Mouse (Mus musculus) hindbrain, embryonic 15.5 days (tissue): ENCODE measurements around the gene Map3k21. TPM values are rescaled to one million over a fixed set of nuclear protein-coding genes. Genes with fewer than 3 reads are reported as not detected.

ENCODE experiments used
- ATAC-seq: fragments of 200-750 bp; cut with Nextera tagmentation; 2 replicates; pipeline ENCODE4 v1.8.0; 2017; ENCODE audit warnings: low read depth, moderate number of reproducible peaks, moderate TSS enrichment; ENCODE audit not compliant: low FRiP score
- H3K27ac ChIP-seq: fragments of 300-500 bp; sonication (generic); replicated peaks from 2 replicates; pipeline ENCODE4 v1.5.1; 2015; ENCODE audit warnings: mild to moderate bottlenecking, inconsistent platforms
- H3K27me3 ChIP-seq: fragments of 300-500 bp; sonication (generic); 2 replicates; pipeline ENCODE4 v1.6.1; 2015; ENCODE audit warnings: control low read depth, inconsistent platforms
- H3K36me3 ChIP-seq: fragments of 300-500 bp; sonication (generic); 2 replicates; pipeline ENCODE4 v1.6.1; 2015; ENCODE audit warnings: control low read depth, inconsistent platforms
- H3K4me1 ChIP-seq: fragments of 300-500 bp; sonication (generic); replicated peaks from 2 replicates; pipeline ENCODE4 v1.6.1; 2015; ENCODE audit warnings: control low read depth, inconsistent platforms
- H3K4me2 ChIP-seq: fragments of 300-500 bp; sonication (generic); 2 replicates; pipeline ENCODE4 v1.6.1; 2015; ENCODE audit warnings: moderate library complexity, mild to moderate bottlenecking, inconsistent platforms
- H3K4me3 ChIP-seq: fragments of 300-500 bp; sonication (generic); 2 replicates; pipeline ENCODE4 v1.5.1; 2015; ENCODE audit warnings: mild to moderate bottlenecking, inconsistent platforms
- H3K9ac ChIP-seq: fragments of 300-500 bp; sonication (generic); 2 replicates; pipeline ENCODE4 v1.6.1; 2015; ENCODE audit warnings: inconsistent platforms
- H3K9me3 ChIP-seq: fragments of 300-500 bp; sonication (generic); 2 replicates; pipeline ENCODE4 v1.6.1; 2016; ENCODE audit warnings: control low read depth, inconsistent platforms
- WGBS: fragments of 180-500 bp; shearing (Covaris S2); methylation state at CpG from one replicate; pipeline ENCODE4 v1.1.7; 2015; 5-methylcytosine and 5-hydroxymethylcytosine counted together
- polyA plus RNA-seq: library from polyadenylated mRNA; unstranded; fragments of >200 nt; fragmentation: Nextera tagmentation; extraction: Ambion mirVana; gene quantifications from 2 replicates; pipeline ENCODE4 v1.2.1, GENCODE M21; 2015

Map3k21 gene
- 0.65 and 0.75 TPM in 2 replicates for polyA plus RNA-seq

DNA sequence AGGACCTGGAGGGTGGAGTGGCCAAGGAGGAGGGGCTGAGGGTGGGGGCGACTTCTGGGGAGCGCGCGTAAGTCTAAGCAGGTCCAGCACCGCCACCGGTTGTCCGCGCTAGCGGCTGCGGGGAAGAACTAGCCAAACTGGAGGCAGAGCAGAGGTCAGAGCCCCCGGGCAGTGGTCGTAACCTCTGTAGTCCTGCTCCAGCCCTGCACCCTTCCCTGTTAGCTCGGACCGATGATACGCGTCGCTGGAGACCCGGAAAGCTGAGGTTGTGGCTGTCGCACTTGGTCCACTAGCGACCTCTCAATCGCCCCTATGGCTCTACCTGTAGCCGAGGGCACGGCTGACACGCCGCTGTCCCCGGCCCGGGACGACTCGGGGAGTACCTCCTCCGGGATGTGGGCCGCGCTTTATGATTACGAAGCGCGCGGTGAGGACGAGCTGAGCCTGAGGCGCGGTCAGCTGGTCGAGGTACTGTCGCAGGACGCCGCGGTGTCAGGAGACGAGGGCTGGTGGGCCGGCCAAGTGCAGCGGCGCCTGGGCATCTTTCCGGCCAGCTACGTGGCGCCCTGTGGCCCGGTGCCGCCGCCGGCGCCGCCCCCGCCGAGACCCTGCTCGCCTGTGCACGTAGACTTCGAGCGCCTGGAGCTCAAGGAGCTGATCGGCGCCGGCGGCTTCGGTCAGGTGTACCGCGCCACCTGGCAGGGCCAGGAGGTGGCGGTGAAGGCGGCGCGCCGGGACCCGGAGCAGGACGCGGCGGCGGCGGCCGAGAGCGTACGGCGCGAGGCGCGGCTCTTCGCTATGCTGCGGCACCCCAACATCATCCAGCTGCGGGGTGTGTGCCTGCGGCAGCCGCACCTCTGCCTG lies at the start of gene Map3k21:
Map3k21 (plus strand) TSS at position 86 of the 864 bp plus-strand sequence.
- ATAC-seq: peak; percentile 66
- Histone ChIP-seq H3K27ac (no peak within 1 kb of the TSS), H3K4me1 (peaks cover 16% of the 10 kb centered on the region), H3K4me3 (peak within 1 kb of the TSS; percentile 54), H3K9me3 (no peaks in the 10 kb centered on the region), H3K36me3 (no peaks in the 10 kb centered on the region), H3K9ac (peak within 1 kb of the TSS; percentile 42), H3K27me3 (peaks cover 53% of the 10 kb centered on the region), H3K4me2 (peak within 1 kb of the TSS; percentile 88)
- WGBS: under 1% methylated on average over 91 of the region's 93 CpGs

GRCm38 (mm10) chr8:125866125-125866524 lies 44.1 kb upstream of the Map3k21 start:
- Histone ChIP-seq H3K4me2 (no peak overlapping the region), H3K9me3 (no peaks in the 10 kb centered on the region), H3K27ac (no peak overlapping the region), H3K4me3 (no peak overlapping the region), H3K4me1 (peaks cover 16% of the 10 kb centered on the region), H3K27me3 (no peaks in the 10 kb centered on the region), H3K36me3 (0 out of 2 replicates have a peak, but pooled peaks cover 5% of the 10 kb centered on the region), H3K9ac (no peak overlapping the region)
- 85% methylated on average over 12 of the region's 12 CpGs for WGBS
- ATAC-seq: no peak

- no peak overlapping the region for H3K4me3 ChIP-seq
- H3K9ac ChIP-seq: no peak overlapping the region
- H3K27me3 ChIP-seq: no peaks in the 10 kb centered on the region
- H3K27ac ChIP-seq: no peak overlapping the region
- no peak for ATAC-seq
- H3K4me1 ChIP-seq: peaks cover 12% of the 10 kb centered on the region
- no peaks in the 10 kb centered on the region for H3K9me3 ChIP-seq
- H3K36me3 ChIP-seq: 0 out of 2 replicates have a peak, but pooled peaks cover 5% of the 10 kb centered on the region
- H3K4me2 ChIP-seq: no peak overlapping the region
- WGBS: 72% methylated on average over 7 of the region's 7 CpGs
Observed at GRCm38 (mm10) chr8:125868552-125868951, 41.7 kb upstream of the Map3k21 start.

GRCm38 (mm10) chr8:125869739-125870138 lies 40.5 kb upstream of the Map3k21 start:
- H3K9ac ChIP-seq: no peak overlapping the region
- no peaks in the 10 kb centered on the region for H3K9me3 ChIP-seq
- H3K27ac ChIP-seq: no peak overlapping the region
- H3K4me1 ChIP-seq: peaks cover 12% of the 10 kb centered on the region
- no peaks in the 10 kb centered on the region for H3K36me3 ChIP-seq
- no peaks in the 10 kb centered on the region; the same call in 1 of the 2 replicates for H3K27me3 ChIP-seq
- no peak for ATAC-seq
- H3K4me2 ChIP-seq: no peak overlapping the region
- no peak overlapping the region for H3K4me3 ChIP-seq
- WGBS: 73% methylated on average over 3 of the region's 3 CpGs

DNA sequence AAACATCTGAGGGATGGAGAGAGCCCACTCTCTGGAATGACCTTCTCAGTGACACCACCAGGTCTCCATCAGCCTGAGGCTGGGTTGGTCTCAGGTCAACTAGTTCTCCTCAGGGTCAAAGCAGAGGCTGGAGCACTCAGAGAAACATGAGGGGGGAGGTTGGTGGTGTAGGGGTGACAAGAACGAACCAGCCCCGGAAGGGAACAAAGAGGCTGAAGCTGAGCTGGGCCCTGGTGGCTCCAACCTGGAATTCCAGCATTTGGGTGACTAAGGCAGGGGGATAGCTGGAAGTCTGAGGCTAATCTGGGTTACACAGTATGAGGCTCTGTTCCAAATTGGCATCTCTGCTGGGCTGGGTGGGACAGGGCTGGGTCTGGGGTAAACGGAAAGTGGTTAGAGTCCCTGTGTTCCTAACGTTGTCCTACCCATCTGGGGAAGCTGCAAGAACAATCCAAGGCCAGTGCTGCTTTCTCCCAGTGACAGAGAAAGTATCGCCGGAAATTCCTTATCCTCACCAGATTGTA lies 40.0 kb upstream of the Map3k21 start:
- no peaks in the 10 kb centered on the region for H3K9me3 ChIP-seq
- H3K27me3 ChIP-seq: no peaks in the 10 kb centered on the region; the same call in 1 of the 2 replicates
- peaks cover 12% of the 10 kb centered on the region for H3K4me1 ChIP-seq
- H3K4me3 ChIP-seq: no peak overlapping the region
- 0 out of 2 replicates have a peak overlapping the region, but pooled peaks have one; percentile 10 for H3K27ac ChIP-seq
- WGBS: 37% methylated on average over 6 of the region's 6 CpGs
- no peak overlapping the region for H3K9ac ChIP-seq
- no peaks in the 10 kb centered on the region; the same call in 1 of the 2 replicates for H3K36me3 ChIP-seq
- peak; percentile 31; the same call in 1 of the 2 replicates for ATAC-seq
- no peak overlapping the region for H3K4me2 ChIP-seq

GRCm38 (mm10) chr8:125870821-125871321 lies 39.4 kb upstream of the Map3k21 start:
- no peak overlapping the region for H3K9ac ChIP-seq
- H3K27me3 ChIP-seq: no peaks in the 10 kb centered on the region; the same call in 1 of the 2 replicates
- no peaks in the 10 kb centered on the region for H3K9me3 ChIP-seq
- no peak overlapping the region; the same call in 1 of the 2 replicates for H3K4me2 ChIP-seq
- WGBS: 3% methylated on average over 7 of the region's 7 CpGs
- peak; percentile 84 for ATAC-seq
- no peak overlapping the region for H3K4me3 ChIP-seq
- H3K36me3 ChIP-seq: no peaks in the 10 kb centered on the region; the same call in 1 of the 2 replicates
- H3K27ac ChIP-seq: 0 out of 2 replicates have a peak overlapping the region, but pooled peaks have one; percentile 10
- H3K4me1 ChIP-seq: peaks cover 12% of the 10 kb centered on the region

GRCm38 (mm10) chr8:125872501-125873249 lies 37.6 kb upstream of the Map3k21 start:
- H3K27me3 ChIP-seq: no peaks in the 10 kb centered on the region; the same call in 1 of the 2 replicates
- WGBS: 74% methylated on average over 9 of the region's 9 CpGs
- H3K4me3 ChIP-seq: no peak overlapping the region
- ATAC-seq: no peak
- peaks cover 12% of the 10 kb centered on the region for H3K4me1 ChIP-seq
- H3K27ac ChIP-seq: no peak overlapping the region
- H3K36me3 ChIP-seq: no peaks in the 10 kb centered on the region; the same call in 1 of the 2 replicates
- H3K4me2 ChIP-seq: no peak overlapping the region
- no peaks in the 10 kb centered on the region for H3K9me3 ChIP-seq
- H3K9ac ChIP-seq: no peak overlapping the region

GRCm38 (mm10) chr8:125873250-125873534 lies 37.1 kb upstream of the Map3k21 start:
- Histone ChIP-seq H3K4me1 (peaks cover 12% of the 10 kb centered on the region), H3K9ac (no peak overlapping the region), H3K27me3 (no peaks in the 10 kb centered on the region; the same call in 1 of the 2 replicates), H3K4me2 (no peak overlapping the region), H3K27ac (no peak overlapping the region), H3K9me3 (no peaks in the 10 kb centered on the region), H3K36me3 (no peaks in the 10 kb centered on the region; the same call in 1 of the 2 replicates), H3K4me3 (no peak overlapping the region)
- 83% methylated on average over 2 of the region's 2 CpGs for WGBS
- no peak for ATAC-seq

DNA sequence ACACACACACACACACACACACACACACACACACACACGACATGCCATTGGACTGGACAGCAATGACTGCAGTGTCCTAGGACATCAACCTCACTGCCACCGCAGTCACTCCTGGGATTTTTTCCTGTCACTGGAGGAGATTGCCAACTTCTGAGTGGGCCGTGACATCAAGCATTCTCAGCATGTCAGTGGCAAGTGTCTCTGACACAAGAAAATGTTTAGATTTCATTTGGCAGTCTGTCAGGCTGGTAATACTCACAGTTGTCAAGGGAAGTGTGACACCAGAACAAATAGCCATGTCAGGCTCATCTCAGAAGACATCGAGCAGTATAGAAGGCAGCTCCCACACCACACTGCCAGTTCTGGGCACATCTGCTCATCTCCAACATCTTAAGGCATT lies 29.8 kb upstream of the Map3k21 start:
- Histone ChIP-seq H3K9me3 (no peaks in the 10 kb centered on the region), H3K27ac (no peak overlapping the region), H3K27me3 (no peaks in the 10 kb centered on the region), H3K4me2 (no peak overlapping the region), H3K4me3 (no peak overlapping the region), H3K9ac (no peak overlapping the region), H3K36me3 (peaks cover 9% of the 10 kb centered on the region; the same call in 1 of the 2 replicates), H3K4me1 (no peaks in the 10 kb centered on the region)
- 79% methylated on average over 4 of the region's 4 CpGs for WGBS
- no peak for ATAC-seq

GRCm38 (mm10) chr8:125887549-125887948 lies 22.7 kb upstream of the Map3k21 start:
- Histone ChIP-seq H3K27me3 (no peaks in the 10 kb centered on the region), H3K4me2 (no peak overlapping the region), H3K36me3 (peaks cover 49% of the 10 kb centered on the region), H3K4me3 (no peak overlapping the region), H3K4me1 (no peaks in the 10 kb centered on the region), H3K9me3 (no peaks in the 10 kb centered on the region), H3K27ac (no peak overlapping the region), H3K9ac (no peak overlapping the region)
- 93% methylated on average over 9 of the region's 9 CpGs for WGBS
- no peak for ATAC-seq

- no peaks in the 10 kb centered on the region for H3K9me3 ChIP-seq
- no peak overlapping the region for H3K4me2 ChIP-seq
- no peak overlapping the region for H3K4me3 ChIP-seq
- no peak for ATAC-seq
- H3K27me3 ChIP-seq: no peaks in the 10 kb centered on the region
- 85% methylated on average over 3 of the region's 3 CpGs for WGBS
- no peaks in the 10 kb centered on the region for H3K4me1 ChIP-seq
- peaks cover 46% of the 10 kb centered on the region for H3K36me3 ChIP-seq
- H3K27ac ChIP-seq: no peak overlapping the region
- no peak overlapping the region for H3K9ac ChIP-seq
Observed at GRCm38 (mm10) chr8:125889920-125890319, 20.3 kb upstream of the Map3k21 start.
